Mouse (Mus musculus) CH12.LX (cell line): ENCODE data around the gene Iqcc. TPM values are rescaled to one million over a fixed set of nuclear protein-coding genes. Genes with fewer than 3 reads are reported as not detected.

Experiments
- DNase-seq: peaks from one replicate; pipeline ENCODE4 v3.0.0-alpha.2; 2013; ENCODE audit errors: extremely low read depth
- H3K27ac ChIP-seq: 2 replicates; pipeline ENCODE4 v1.5.1; 2012; ENCODE audit warnings: low read depth, mild to moderate bottlenecking, control low read depth, moderate library complexity; ENCODE audit not compliant: insufficient read depth
- H3K27me3 ChIP-seq: replicated peaks from 2 replicates; pipeline ENCODE3; 2012; ENCODE audit warnings: inconsistent platforms
- H3K36me3 ChIP-seq, 2 experiments: replicated peaks in 1 of 2; 2 replicates each; pipeline versions ENCODE3 to v1.6.1; 2012; ENCODE audit warnings: inconsistent platforms in 1 of 2, low read length in 1 of 2, mild to moderate bottlenecking in 1 of 2, mixed read lengths in 1 of 2, moderate library complexity in 1 of 2; ENCODE audit not compliant: control insufficient read depth in 1 of 2, insufficient read depth in 1 of 2
- H3K4me1 ChIP-seq, 2 experiments: 2 replicates each; pipeline ENCODE4 v1.6.1; 2012; ENCODE audit warnings: inconsistent platforms in 1 of 2, moderate library complexity in 1 of 2; ENCODE audit not compliant: insufficient read depth in 2 of 2, control insufficient read depth in 1 of 2
- H3K4me2 ChIP-seq: 2 replicates; pipeline ENCODE4 v1.6.1; 2012; ENCODE audit warnings: low read depth, mild to moderate bottlenecking, control low read depth; ENCODE audit not compliant: poor library complexity, insufficient read depth, severe bottlenecking
- H3K4me3 ChIP-seq, 3 experiments: fragments of 150-350 bp in 1 of 3; sonication (generic) in 1 of 3; replicated peaks in 1 of 3; 2 replicates each; pipeline versions ENCODE3 to v1.5.1; 2011 to 2012; ENCODE audit warnings: low read depth in 2 of 3, low read length in 2 of 3, mild to moderate bottlenecking in 2 of 3, moderate library complexity in 2 of 3, control low read depth in 1 of 3, improper control_type of control experiment in 1 of 3, inconsistent platforms in 1 of 3, mixed read lengths in 1 of 3; ENCODE audit not compliant: poor library complexity in 1 of 3
- H3K79me2 ChIP-seq: replicated peaks from 2 replicates; pipeline ENCODE4 v1.6.1; 2012; ENCODE audit warnings: mild to moderate bottlenecking, moderate library complexity; ENCODE audit not compliant: control insufficient read depth, poor library complexity, insufficient read depth, severe bottlenecking; ENCODE audit errors: extremely low read depth
- H3K9ac ChIP-seq: 2 replicates; pipeline ENCODE4 v1.6.1; 2012; ENCODE audit warnings: low read depth, mild to moderate bottlenecking, control low read depth, moderate library complexity; ENCODE audit not compliant: insufficient read depth
- H3K9me3 ChIP-seq: replicated peaks from 2 replicates; pipeline ENCODE3; 2012; ENCODE audit warnings: low read length, inconsistent platforms, mixed read lengths
- BHLHE40 ChIP-seq: IDR thresholded peaks from 2 replicates; pipeline ENCODE4 v1.6.1; 2011; ENCODE audit warnings: mild to moderate bottlenecking, low read depth, low read length, improper control_type of control experiment
- CHD1 ChIP-seq: IDR thresholded peaks from 2 replicates; pipeline ENCODE4 v1.6.1; 2012; ENCODE audit warnings: low read depth, low read length, improper control_type of control experiment, inconsistent platforms
- CHD2 ChIP-seq: IDR thresholded peaks from 2 replicates; pipeline ENCODE4 v1.6.1; 2011; ENCODE audit warnings: low read length, improper control_type of control experiment
- CTCF ChIP-seq, 2 experiments: IDR thresholded peaks in 1 of 2; conservative IDR thresholded peaks in 1 of 2; 2 replicates each; pipeline ENCODE4 v1.5.1; 2011 to 2012; ENCODE audit warnings: low read depth in 2 of 2, low read length in 2 of 2, improper control_type of control experiment in 1 of 2, inconsistent platforms in 1 of 2, mild to moderate bottlenecking in 1 of 2, moderate library complexity in 1 of 2
- E2F4 ChIP-seq: IDR thresholded peaks from 2 replicates; pipeline ENCODE4 v1.6.1; 2011; ENCODE audit warnings: low read depth, low read length, improper control_type of control experiment; ENCODE audit not compliant: insufficient replicate concordance
- ETS1 ChIP-seq: conservative IDR thresholded peaks from 2 replicates; pipeline ENCODE4 v1.6.1; 2012; ENCODE audit warnings: low read depth, mild to moderate bottlenecking, inconsistent platforms, low read length, improper control_type of control experiment, moderate library complexity
- GABPA ChIP-seq: IDR thresholded peaks from 2 replicates; pipeline ENCODE4 v1.6.1; 2012; ENCODE audit warnings: low read depth, low read length, improper control_type of control experiment, inconsistent platforms; ENCODE audit not compliant: insufficient replicate concordance
- JUN ChIP-seq: IDR thresholded peaks from 2 replicates; pipeline ENCODE4 v1.6.1; 2011; ENCODE audit warnings: low read depth, mild to moderate bottlenecking, low read length, improper control_type of control experiment, moderate library complexity; ENCODE audit not compliant: insufficient read depth
- JUND ChIP-seq: conservative IDR thresholded peaks from 2 replicates; pipeline ENCODE4 v1.6.1; 2011; ENCODE audit warnings: low read depth, low read length, improper control_type of control experiment
- KAT2A ChIP-seq: IDR thresholded peaks from 2 replicates; pipeline ENCODE4 v1.6.1; 2012; ENCODE audit warnings: low read length, improper control_type of control experiment, inconsistent platforms; ENCODE audit not compliant: insufficient replicate concordance
- MAFK ChIP-seq: IDR thresholded peaks from 2 replicates; pipeline ENCODE4 v1.6.1; 2011; ENCODE audit warnings: low read length, improper control_type of control experiment; ENCODE audit not compliant: insufficient replicate concordance
- MAX ChIP-seq: IDR thresholded peaks from 2 replicates; pipeline ENCODE4 v1.6.1; 2011; ENCODE audit warnings: low read length, improper control_type of control experiment
- MAZ ChIP-seq: IDR thresholded peaks from 2 replicates; pipeline ENCODE4 v1.6.1; 2012; ENCODE audit warnings: low read depth, mild to moderate bottlenecking, inconsistent platforms, low read length, improper control_type of control experiment, moderate library complexity
- MXI1 ChIP-seq: IDR thresholded peaks from 2 replicates; pipeline ENCODE4 v1.6.1; 2011; ENCODE audit warnings: mild to moderate bottlenecking, low read depth, low read length, improper control_type of control experiment
- NRF1 ChIP-seq: IDR thresholded peaks from 2 replicates; pipeline ENCODE4 v1.6.1; 2014; ENCODE audit warnings: low read depth, mild to moderate bottlenecking, inconsistent platforms, low read length, improper control_type of control experiment, moderate library complexity
- RCOR1 ChIP-seq: conservative IDR thresholded peaks from 2 replicates; pipeline ENCODE4 v1.6.1; 2012; ENCODE audit warnings: low read depth, mild to moderate bottlenecking, inconsistent platforms, low read length, improper control_type of control experiment
- TBP ChIP-seq: conservative IDR thresholded peaks from 2 replicates; pipeline ENCODE4 v1.6.1; 2011; ENCODE audit warnings: low read depth, low read length, improper control_type of control experiment
- TCF12 ChIP-seq: IDR thresholded peaks from 2 replicates; pipeline ENCODE4 v1.6.1; 2014; ENCODE audit warnings: low read depth, mild to moderate bottlenecking, inconsistent platforms, low read length, improper control_type of control experiment
- USF1 ChIP-seq: IDR thresholded peaks from 2 replicates; pipeline ENCODE4 v1.6.1; 2014; ENCODE audit warnings: low read depth, mild to moderate bottlenecking, inconsistent platforms, low read length, improper control_type of control experiment
- ZC3H11A ChIP-seq: IDR thresholded peaks from 2 replicates; pipeline ENCODE4 v1.6.1; 2012; ENCODE audit warnings: low read depth, mild to moderate bottlenecking, inconsistent platforms, low read length, improper control_type of control experiment
- dilution Hi-C: fragments of 300-500 bp; cut with MboI; formaldehyde crosslinking; loops from 2 replicates; pipeline ENCODE4 v1.14.3; 2020; ENCODE audit warnings: low sequenced_read_pairs; ENCODE audit not compliant: extremely low pct_unique_long_range_greater_than_20kb, extremely low pct_ligation_motif_present
- in situ Hi-C: fragments of 300-500 bp; cut with MboI; formaldehyde crosslinking; loops from 3 replicates; pipeline ENCODE4 v1.14.3; 2019; ENCODE audit warnings: low sequenced_read_pairs, low pct_ligation_motif_present, low pct_unique_long_range_greater_than_20kb, mixed read lengths
- polyA plus RNA-seq: library from polyadenylated mRNA; unstranded; fragments of >175 nt; gene quantifications from 2 replicates; pipeline ENCODE4 v1.2.1, GENCODE M21; 2012; ENCODE audit warnings: low read depth; ENCODE audit not compliant: insufficient read length
- total RNA-seq, 2 experiments: library from RNA; depleted of rRNA; stranded (reverse); fragments of 300-350 nt in 1 of 2; fragments of >200 nt in 1 of 2; gene quantifications; 2 replicates each; pipeline ENCODE4 v1.2.3; 2012 to 2014

Iqcc gene
- total and polyA plus RNA-seq, 3 experiments, result 13.5 to 27.0 (median 18.4) TPM

DNA sequence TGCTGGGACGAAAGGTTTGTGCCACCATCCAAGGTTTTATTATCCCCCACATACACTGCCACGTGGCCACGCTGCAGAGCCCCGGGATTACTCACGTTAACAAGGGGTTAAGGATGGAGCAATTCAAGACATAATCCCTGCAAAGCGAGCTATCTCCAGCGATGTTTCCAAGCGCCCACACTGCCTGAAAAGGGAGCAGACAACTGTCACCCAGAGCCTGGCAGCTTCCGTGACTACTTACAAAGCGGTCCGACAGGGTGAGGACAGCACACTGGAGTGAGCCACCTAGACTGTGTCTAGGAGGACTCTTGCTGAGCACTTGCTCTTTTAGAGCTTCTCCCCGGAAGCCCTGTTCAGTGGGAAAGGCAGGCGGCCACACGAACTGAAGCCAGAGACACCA, 35.9 kb upstream of the Iqcc start:
- no peak overlapping the region for H3K9ac ChIP-seq
- no peaks in the 10 kb centered on the region for H3K9me3 ChIP-seq
- no peaks in the 10 kb centered on the region for H3K79me2 ChIP-seq
- H3K4me1 ChIP-seq, result no peaks in the 10 kb centered on the region
- no peak overlapping the region for H3K4me3 ChIP-seq
- TF ChIP-seq RCOR1, result no peak
- TF ChIP-seq ZC3H11A, result no peak
- no peak for TF ChIP-seq MAX
- TF ChIP-seq CHD2, result no peak
- TF ChIP-seq BHLHE40, result no peak
- TF ChIP-seq NRF1, result no peak
- TF ChIP-seq MXI1, result no peak
- no peak for TF ChIP-seq CHD1
- no peak for TF ChIP-seq USF1
- no peak for TF ChIP-seq CTCF (conservative IDR thresholded peaks at IDR 0.05 in 1 of 2, IDR thresholded peaks at IDR 0.05 in 1 of 2; ENCODE audit: low read depth in 2 of 2, low read length in 2 of 2)
- TF ChIP-seq E2F4, result no peak
- no peak for TF ChIP-seq TCF12
- TF ChIP-seq, all 38 proteins: peak for 0
- dilution Hi-C loops (no loop called here), in situ Hi-C loops (no loop called here)
- no peak for DNase-seq
- H3K36me3 ChIP-seq, result peaks cover 72 to 92% of the 10 kb centered on the region in 2 experiments
- no peak overlapping the region for H3K27ac ChIP-seq
- H3K4me2 ChIP-seq, result no peak overlapping the region
- no peaks in the 10 kb centered on the region for H3K27me3 ChIP-seq

DNA sequence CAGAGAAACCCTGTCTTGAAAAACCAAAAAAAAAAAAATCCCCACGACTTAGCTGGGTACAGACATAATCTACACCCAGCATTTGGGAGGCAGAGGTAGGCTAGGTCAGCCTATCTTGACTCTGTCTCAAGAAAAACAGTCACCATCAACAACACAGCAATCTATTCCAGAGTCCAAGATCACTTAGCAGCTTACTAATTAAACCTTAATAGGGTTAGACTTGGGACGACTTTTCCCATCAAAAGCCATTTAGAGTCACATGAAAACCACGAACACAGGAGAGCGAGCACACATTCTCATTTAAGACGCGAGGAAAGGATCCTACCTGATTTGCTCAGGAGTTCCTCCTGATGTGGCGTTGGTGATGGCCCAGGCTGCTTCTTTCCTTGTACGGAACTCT, 31.5 kb upstream of the Iqcc start:
- no peak overlapping the region for H3K4me3 ChIP-seq
- in situ Hi-C loops, result no loop called here
- H3K4me1 ChIP-seq, result peaks cover 5 to 10% of the 10 kb centered on the region in 2 experiments; a peak in 2 of 4 replicates
- H3K9me3 ChIP-seq, result no peaks in the 10 kb centered on the region
- dilution Hi-C loops, result no loop called here
- H3K9ac ChIP-seq, result no peak overlapping the region
- H3K4me2 ChIP-seq, result no peak overlapping the region
- TF ChIP-seq ETS1 (no peak), MAFK (no peak), MAX (no peak), KAT2A (no peak), TCF12 (no peak), USF1 (no peak), MAZ (no peak), GABPA (no peak), TBP (no peak), JUND (no peak), JUN (no peak), CHD2 (no peak), NRF1 (no peak)
- H3K27me3 ChIP-seq, result no peaks in the 10 kb centered on the region
- no peak overlapping the region for H3K27ac ChIP-seq
- no peak for DNase-seq
- H3K36me3 ChIP-seq, result peaks cover 81 to 94% of the 10 kb centered on the region in 2 experiments
- no peaks in the 10 kb centered on the region for H3K79me2 ChIP-seq
